Mouse (Mus musculus) cortical plate, adult 2 months (tissue): ENCODE results near the gene Best3.

ENCODE experiments used
- CTCF ChIP-seq: fragments of 200-500 bp; IDR thresholded peaks from 2 replicates; pipeline ENCODE4 v1.5.1; 2011; ENCODE audit warnings: mild to moderate bottlenecking, control low read depth, low read length; ENCODE audit not compliant: insufficient read depth; ENCODE audit errors: extremely low read depth
- POLR2A ChIP-seq: fragments of 200-500 bp; IDR thresholded peaks from 2 replicates; pipeline ENCODE4 v1.6.1; 2011; ENCODE audit warnings: mild to moderate bottlenecking, low read length, control low read depth; ENCODE audit not compliant: insufficient read depth; ENCODE audit errors: extremely low read depth

DNA sequence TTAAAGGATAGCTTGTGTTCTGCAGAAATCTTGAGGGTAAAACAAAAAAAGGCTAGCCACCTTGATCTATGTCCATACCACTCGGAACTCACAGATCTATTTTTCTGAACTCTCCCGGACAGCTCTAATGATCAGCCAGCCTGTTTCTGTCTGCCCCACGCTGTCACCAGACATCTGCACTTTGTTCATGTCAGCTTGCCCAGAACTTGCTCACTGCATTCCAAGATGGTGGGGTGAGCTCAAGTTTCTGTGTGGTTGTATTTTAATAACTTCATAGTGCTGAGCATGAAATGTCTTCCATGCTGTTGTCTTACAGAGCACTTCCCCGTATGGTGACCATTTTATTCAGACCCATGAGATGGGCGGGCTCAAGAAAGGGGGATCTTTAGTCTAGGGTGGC lies 20.8 kb upstream of the Best3 start:
- TF ChIP-seq CTCF: no peak
- TF ChIP-seq POLR2A: no peak
